Mouse (Mus musculus) lung, postnatal 0 days (tissue): ENCODE measurements at regions not wholly inside any gene's neighbourhood (a gene's known extent, or its start where the extent isn't known, plus 50 kb on each side); places are given as distances from the start of the nearest gene placed in this dataset.
"Not testable (repeated sequence)": the region's sequence is repeated elsewhere in the genome, so short reads cannot be mapped to it uniquely, and the experiment has no call there.

ENCODE experiments used
- CTCF ChIP-seq: IDR thresholded peaks from 2 replicates; pipeline ENCODE4 v1.5.1; 2016; ENCODE audit warnings: antibody characterized with exemption, mild to moderate bottlenecking
- EP300 ChIP-seq: IDR thresholded peaks from 2 replicates; pipeline ENCODE4 v1.6.1; 2016; ENCODE audit warnings: antibody characterized with exemption, mild to moderate bottlenecking, control low read depth

GRCm38 (mm10) chr13:8030096-8030495, 172.6 kb upstream of the Adarb2 start:
- TF ChIP-seq CTCF, EP300: not testable (repeated sequence)
